Mouse (Mus musculus) CH12.LX (cell line): ENCODE results near the gene Notch3.

ENCODE experiments used
- CTCF ChIP-seq, 2 experiments: IDR thresholded peaks in 1 of 2; conservative IDR thresholded peaks in 1 of 2; 2 replicates each; pipeline ENCODE4 v1.5.1; 2011 to 2012; ENCODE audit warnings: low read depth in 2 of 2, low read length in 2 of 2, improper control_type of control experiment in 1 of 2, inconsistent platforms in 1 of 2, mild to moderate bottlenecking in 1 of 2, moderate library complexity in 1 of 2
- ELF1 ChIP-seq: IDR thresholded peaks from 2 replicates; pipeline ENCODE4 v1.6.1; 2014; ENCODE audit warnings: low read depth, mild to moderate bottlenecking, inconsistent platforms, low read length, improper control_type of control experiment
- EP300 ChIP-seq: IDR thresholded peaks from 2 replicates; pipeline ENCODE4 v1.6.1; 2011; ENCODE audit warnings: low read length, improper control_type of control experiment
- HCFC1 ChIP-seq: IDR thresholded peaks from 2 replicates; pipeline ENCODE4 v1.6.1; 2012; ENCODE audit warnings: low read depth, mild to moderate bottlenecking, inconsistent platforms, low read length, improper control_type of control experiment
- KAT2A ChIP-seq: IDR thresholded peaks from 2 replicates; pipeline ENCODE4 v1.6.1; 2012; ENCODE audit warnings: low read length, improper control_type of control experiment, inconsistent platforms; ENCODE audit not compliant: insufficient replicate concordance
- MAFK ChIP-seq: IDR thresholded peaks from 2 replicates; pipeline ENCODE4 v1.6.1; 2011; ENCODE audit warnings: low read length, improper control_type of control experiment; ENCODE audit not compliant: insufficient replicate concordance
- MAX ChIP-seq: IDR thresholded peaks from 2 replicates; pipeline ENCODE4 v1.6.1; 2011; ENCODE audit warnings: low read length, improper control_type of control experiment
- MEF2A ChIP-seq: IDR thresholded peaks from 2 replicates; pipeline ENCODE4 v1.6.1; 2014; ENCODE audit warnings: low read depth, mild to moderate bottlenecking, inconsistent platforms, low read length, improper control_type of control experiment, borderline replicate concordance
- POLR2A ChIP-seq: IDR thresholded peaks from 2 replicates; pipeline ENCODE4 v1.6.1; 2011; ENCODE audit warnings: low read depth, mild to moderate bottlenecking, improper control_type of control experiment, low read length
- SIN3A ChIP-seq: IDR thresholded peaks from 2 replicates; pipeline ENCODE4 v1.6.1; 2012; ENCODE audit warnings: low read length, improper control_type of control experiment, inconsistent platforms
- ZC3H11A ChIP-seq: IDR thresholded peaks from 2 replicates; pipeline ENCODE4 v1.6.1; 2012; ENCODE audit warnings: low read depth, mild to moderate bottlenecking, inconsistent platforms, low read length, improper control_type of control experiment

GRCm38 (mm10) chr17:32099574-32099942 lies 67.1 kb downstream of the Notch3 start:
- no peak for TF ChIP-seq CTCF (conservative IDR thresholded peaks at IDR 0.05 in 1 of 2, IDR thresholded peaks at IDR 0.05 in 1 of 2; ENCODE audit: low read depth in 2 of 2, low read length in 2 of 2)
- no peak for TF ChIP-seq POLR2A
- TF ChIP-seq MEF2A, result no peak
- no peak for TF ChIP-seq KAT2A
- no peak for TF ChIP-seq ELF1
- no peak for TF ChIP-seq EP300
- TF ChIP-seq MAX, result no peak
- TF ChIP-seq MAFK, result no peak
- TF ChIP-seq SIN3A, result no peak
- no peak for TF ChIP-seq HCFC1
- TF ChIP-seq ZC3H11A, result no peak
